Mouse (Mus musculus) bone marrow, adult 2 months (tissue): ENCODE results near the gene Grin2a.

Experiments
- CTCF ChIP-seq: fragments of 200-500 bp; IDR thresholded peaks from 2 replicates; pipeline ENCODE4 v1.5.1; 2011; ENCODE audit warnings: low read length, control low read depth; ENCODE audit not compliant: control insufficient read depth, insufficient read depth
- POLR2A ChIP-seq: fragments of 200-500 bp; IDR thresholded peaks from 2 replicates; pipeline ENCODE4 v1.6.1; 2011; ENCODE audit warnings: low read depth, mild to moderate bottlenecking, control low read depth, low read length, borderline replicate concordance; ENCODE audit not compliant: control insufficient read depth

DNA sequence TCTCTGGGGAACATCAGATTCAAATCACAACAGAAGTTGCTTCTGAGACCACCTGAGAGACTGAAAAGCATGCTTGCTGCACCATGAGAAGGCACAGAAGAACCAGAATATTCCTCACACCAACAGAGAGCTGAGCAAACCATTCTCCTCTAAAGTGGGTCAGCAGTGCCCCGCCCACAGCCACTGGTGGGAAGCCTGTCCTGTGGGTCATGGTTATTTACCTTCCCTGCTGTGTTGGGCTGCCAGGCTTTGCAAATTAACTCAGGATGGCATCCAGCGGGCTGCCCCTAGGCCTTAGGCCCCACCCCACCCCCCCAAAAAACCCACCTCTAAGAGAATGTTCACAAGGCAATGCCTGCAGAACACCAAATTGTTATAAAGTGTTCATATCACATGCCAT lies 96.2 kb downstream of the Grin2a start:
- TF ChIP-seq POLR2A: no peak
- no peak for TF ChIP-seq CTCF
